9 mouse cellular contexts compared by ENCODE assay signal in the genomic region with DNA sequence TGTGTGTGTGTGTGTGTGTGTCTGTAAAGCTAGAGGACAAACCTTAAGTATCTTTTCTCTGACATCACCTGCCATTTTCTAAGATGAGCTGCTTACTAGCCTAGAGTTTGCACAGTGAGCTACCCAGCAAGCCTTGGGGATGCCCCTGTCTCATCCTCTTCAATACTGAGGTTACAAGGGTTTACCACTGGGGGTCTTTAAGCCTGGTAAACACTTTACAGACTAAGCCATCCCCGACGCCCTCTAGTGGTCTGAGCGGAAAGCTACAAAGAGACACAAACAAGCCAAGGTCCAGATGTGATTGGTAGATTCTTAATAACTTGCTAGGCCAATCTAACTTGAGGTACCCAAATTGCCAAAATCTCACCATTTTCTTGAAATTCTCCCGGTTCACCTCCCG.
DNase-seq lines count a peak whose midpoint lies in the region; ATAC-seq and TF ChIP-seq lines count a peak whose summit lies in the region.
"Had no signal": no experiment of that assay in that cellular context is flagged by ENCODE, and none has a peak within 500 bp of the region (broad histone marks: within the 10 kb centered on the region; RNA-seq: fewer than 3 reads in every experiment).

No protein-coding gene starts in this region.

- H3K9ac ChIP-seq in forebrain, postnatal 0 days: no peak overlapping the region
- no peak overlapping the region for H3K9ac ChIP-seq in forebrain, embryonic 15.5 days (replicated peaks)
- H3K9ac ChIP-seq in midbrain, embryonic 16.5 days (ENCODE audit: low read depth, low read length): no peak overlapping the region

- H3K36me3 ChIP-seq in forebrain, postnatal 0 days (ENCODE audit: insufficient read depth): no peaks in the 10 kb centered on the region
- no peaks in the 10 kb centered on the region for H3K36me3 ChIP-seq in forebrain, embryonic 15.5 days
- H3K36me3 ChIP-seq in midbrain, embryonic 10.5 days: no peaks in the 10 kb centered on the region
- no peaks in the 10 kb centered on the region for H3K36me3 ChIP-seq in midbrain, embryonic 16.5 days (ENCODE audit: control insufficient read depth, insufficient read depth, low read length)

- H3K4me1 ChIP-seq in forebrain, postnatal 0 days (ENCODE audit: insufficient read depth): no peaks in the 10 kb centered on the region
- no peaks in the 10 kb centered on the region for H3K4me1 ChIP-seq in forebrain, embryonic 15.5 days
- 0 out of 2 replicates have a peak, but pooled peaks cover 4% of the 10 kb centered on the region for H3K4me1 ChIP-seq in midbrain, embryonic 10.5 days
- H3K4me1 ChIP-seq in midbrain, embryonic 16.5 days (ENCODE audit: control insufficient read depth, insufficient read depth, low read length): no peaks in the 10 kb centered on the region

- no peaks in the 10 kb centered on the region for H3K9me3 ChIP-seq in forebrain, postnatal 0 days (ENCODE audit: low read length)
- H3K9me3 ChIP-seq in forebrain, embryonic 15.5 days: no peaks in the 10 kb centered on the region
- no peaks in the 10 kb centered on the region for H3K9me3 ChIP-seq in midbrain, embryonic 10.5 days (replicated peaks)
- no peaks in the 10 kb centered on the region for H3K9me3 ChIP-seq in midbrain, embryonic 16.5 days (replicated peaks; ENCODE audit: control insufficient read depth, low read length, poor library complexity, severe bottlenecking)

- TF ChIP-seq CTCF in forebrain, postnatal 0 days (IDR thresholded peaks at IDR 0.05; ENCODE audit: low read depth): peak; percentile 72

- H3K4me3 ChIP-seq in forebrain, postnatal 0 days (ENCODE audit: low read depth, low read length): no peak overlapping the region
- H3K4me3 ChIP-seq in forebrain, embryonic 15.5 days: no peak overlapping the region
- no peak overlapping the region for H3K4me3 ChIP-seq in midbrain, embryonic 10.5 days
- H3K4me3 ChIP-seq in midbrain, embryonic 16.5 days (ENCODE audit: low read depth, low read length): no peak overlapping the region

- DNase-seq in forebrain, postnatal 0 days: peak; percentile 63
- DNase-seq in midbrain, embryonic 10.5 days (ENCODE audit: low spot score): peak; percentile 58
- DNase-seq in thymus, postnatal 25 days: peak; percentile 3
- no peak for DNase-seq in ovary, postnatal 10 days (ENCODE audit: low spot score)
- DNase-seq in adrenal gland, postnatal 25 days: no peak

- peak; percentile 61 for ATAC-seq in forebrain, postnatal 0 days
- no peak for ATAC-seq in forebrain, embryonic 15.5 days (replicated peaks)
- no peak for ATAC-seq in midbrain, embryonic 16.5 days
- peak; percentile 40; the same call in 1 of the 2 replicates for ATAC-seq in granulocyte monocyte progenitor cell, adult 5-6 weeks (replicated peaks; ENCODE audit: poor library complexity, severe bottlenecking)
- ATAC-seq: Patski had no signal

- H3K4me2 ChIP-seq in forebrain, postnatal 0 days (ENCODE audit: low read depth): no peak overlapping the region
- no peak overlapping the region for H3K4me2 ChIP-seq in forebrain, embryonic 15.5 days (replicated peaks)
- H3K4me2 ChIP-seq in midbrain, embryonic 16.5 days (ENCODE audit: low read length): no peak overlapping the region

- WGBS in forebrain, postnatal 0 days: 11% methylated on average over 5 of the region's 5 CpGs
- WGBS in forebrain, embryonic 15.5 days: 10% methylated on average over 5 of the region's 5 CpGs
- 7% methylated on average over 5 of the region's 5 CpGs for WGBS in midbrain, embryonic 10.5 days
- 7% methylated on average over 5 of the region's 5 CpGs for WGBS in midbrain, embryonic 16.5 days

- H3K27me3 ChIP-seq in forebrain, postnatal 0 days (ENCODE audit: insufficient read depth, low read length): no peaks in the 10 kb centered on the region
- no peaks in the 10 kb centered on the region for H3K27me3 ChIP-seq in forebrain, embryonic 15.5 days
- H3K27me3 ChIP-seq in midbrain, embryonic 10.5 days (ENCODE audit: low read depth, poor library complexity, severe bottlenecking): no peaks in the 10 kb centered on the region
- H3K27me3 ChIP-seq in midbrain, embryonic 16.5 days (ENCODE audit: control insufficient read depth, insufficient read depth, low read depth, low read length): no peaks in the 10 kb centered on the region
- H3K27me3 ChIP-seq: Patski had no signal

- no peak overlapping the region for H3K27ac ChIP-seq in forebrain, postnatal 0 days (ENCODE audit: low read depth, low read length)
- no peak overlapping the region for H3K27ac ChIP-seq in forebrain, embryonic 15.5 days (replicated peaks)
- no peak overlapping the region for H3K27ac ChIP-seq in midbrain, embryonic 10.5 days (replicated peaks)
- no peak overlapping the region for H3K27ac ChIP-seq in midbrain, embryonic 16.5 days (ENCODE audit: low read length)

Comparison
In these comparisons a context has a peak if more than half of its experiments do, and no peak if none do; other contexts are left out.
1. ATAC-seq: peak in forebrain, postnatal 0 days (single experiment) and granulocyte monocyte progenitor cell, adult 5-6 weeks (single experiment); none in forebrain, embryonic 15.5 days (single experiment) and midbrain, embryonic 16.5 days (single experiment).
2. DNase-seq: peak in forebrain, postnatal 0 days (single experiment), midbrain, embryonic 10.5 days (single experiment) and thymus, postnatal 25 days (single experiment); none in ovary, postnatal 10 days (single experiment) and adrenal gland, postnatal 25 days (single experiment).